Mouse (Mus musculus) ovary, postnatal 36 days (tissue): ENCODE measurements around the gene Mcub.
A peak's percentile ranks its signal among the peaks of the same experiment; 100 is the strongest.

Source experiments
- DNase-seq: peaks from one replicate; pipeline ENCODE4 v3.0.0; 2022; ENCODE audit warnings: low spot score, mixed read lengths

Mcub gene

GRCm38 (mm10) chr3:129969432-129970395 lies at the start of gene Mcub:
Gene Mcub (minus strand): TSS chr3:129970206.
- DNase-seq, result peak; percentile 32

GRCm38 (mm10) chr3:130012943-130013342 lies 42.9 kb upstream of the Mcub start:
- no peak for DNase-seq

GRCm38 (mm10) chr3:130011236-130011635 lies 41.2 kb upstream of the Mcub start:
- no peak for DNase-seq

- no peak for DNase-seq
Observed at GRCm38 (mm10) chr3:130006141-130006540, 36.1 kb upstream of the Mcub start.

GRCm38 (mm10) chr3:130000926-130001325 lies 30.9 kb upstream of the Mcub start:
- no peak for DNase-seq

GRCm38 (mm10) chr3:129998526-129998925 lies 28.5 kb upstream of the Mcub start:
- DNase-seq, result no peak

- DNase-seq, result no peak
Observed at GRCm38 (mm10) chr3:129998001-129998400, 28.0 kb upstream of the Mcub start.

- no peak for DNase-seq
Observed at GRCm38 (mm10) chr3:129997324-129997723, 27.3 kb upstream of the Mcub start.

GRCm38 (mm10) chr3:129987297-129987696 lies 17.3 kb upstream of the Mcub start:
- DNase-seq, result no peak

GRCm38 (mm10) chr3:129985335-129985734 lies 15.3 kb upstream of the Mcub start:
- DNase-seq, result no peak

GRCm38 (mm10) chr3:129984797-129985196 lies 14.8 kb upstream of the Mcub start:
- DNase-seq, result no peak

GRCm38 (mm10) chr3:129982271-129982670 lies 12.3 kb upstream of the Mcub start:
- DNase-seq, result no peak

GRCm38 (mm10) chr3:129981756-129982155 lies 11.8 kb upstream of the Mcub start:
- no peak for DNase-seq

GRCm38 (mm10) chr3:129979510-129979909 lies 9.5 kb upstream of the Mcub start:
- DNase-seq, result no peak

- DNase-seq, result no peak
Observed at GRCm38 (mm10) chr3:129978716-129979115, 8.7 kb upstream of the Mcub start.

- no peak for DNase-seq
Observed at GRCm38 (mm10) chr3:129976317-129976716, 6.3 kb upstream of the Mcub start.

- no peak for DNase-seq
Observed at GRCm38 (mm10) chr3:129970529-129971515, 816 bp upstream of the Mcub start.

- DNase-seq, result no peak
Observed at GRCm38 (mm10) chr3:129969031-129969430, 975 bp downstream of the Mcub start.

GRCm38 (mm10) chr3:129967874-129968273 lies 2.1 kb downstream of the Mcub start:
- no peak for DNase-seq

GRCm38 (mm10) chr3:129964681-129965080 lies 5.3 kb downstream of the Mcub start:
- no peak for DNase-seq

- no peak for DNase-seq
Observed at GRCm38 (mm10) chr3:129962533-129962932, 7.5 kb downstream of the Mcub start.

GRCm38 (mm10) chr3:129953296-129953695 lies 16.7 kb downstream of the Mcub start:
- DNase-seq, result no peak
